In genomic region chr11:78408256-78409240, GRCm38 (mm10) we compare ENCODE assay signal across 16 mouse cellular contexts. TPM values are rescaled to one million over a fixed set of nuclear protein-coding genes. Genes with fewer than 3 reads are reported as not detected.
DNase-seq lines count a peak whose midpoint lies in the region; ATAC-seq and TF ChIP-seq lines count a peak whose summit lies in the region.
"Had no signal": no experiment of that assay in that cellular context is flagged by ENCODE, and none has a peak within 500 bp of the region (broad histone marks: within the 10 kb centered on the region; RNA-seq: fewer than 3 reads in every experiment).

No protein-coding gene starts in this region.

- no peak overlapping the region for H3K27ac ChIP-seq in liver, postnatal 0 days (ENCODE audit: low read depth)
- H3K27ac ChIP-seq in intestine, embryonic 15.5 days = peak overlapping the region; percentile 75
- peak overlapping the region; percentile 75 for H3K27ac ChIP-seq in small intestine, adult 2 months (ENCODE audit: insufficient read depth, low read depth, low read length)
- H3K27ac ChIP-seq in cerebellum, adult 2 months (ENCODE audit: insufficient read depth, low read length) = no peak overlapping the region
- H3K27ac ChIP-seq: embryonic facial prominence, embryonic 15.5 days; heart, embryonic 13.5 days; hindbrain, postnatal 0 days; liver, embryonic 13.5 days; neural tube, embryonic 13.5 days had no signal

- no peaks in the 10 kb centered on the region for H3K27me3 ChIP-seq in liver, postnatal 0 days (ENCODE audit: insufficient read depth, low read length)
- no peaks in the 10 kb centered on the region for H3K27me3 ChIP-seq in intestine, embryonic 15.5 days (replicated peaks)
- no peaks in the 10 kb centered on the region for H3K27me3 ChIP-seq in small intestine, adult 2 months (ENCODE audit: control insufficient read depth, insufficient read depth, low read length)
- H3K27me3 ChIP-seq in cerebellum, adult 2 months (ENCODE audit: control insufficient read depth, insufficient read depth, low read length) = no peaks in the 10 kb centered on the region
- H3K27me3 ChIP-seq: embryonic facial prominence, embryonic 15.5 days had no signal

- DNase-seq in liver, postnatal 0 days = no peak
- no peak for DNase-seq in liver
- peak; percentile 38 for DNase-seq in lung, adult 2 months
- no peak for DNase-seq in ovary, postnatal 36 days (ENCODE audit: low spot score)
- DNase-seq in cerebellum, adult 2 months = no peak
- DNase-seq: adrenal gland, postnatal 14 days; cerebellum, adult 9-11 months; heart, postnatal 4 days; liver, embryonic 13.5 days had no signal

- no peak overlapping the region for H3K4me2 ChIP-seq in liver, postnatal 0 days (ENCODE audit: low read depth, low read length)
- H3K4me2 ChIP-seq in intestine, embryonic 15.5 days (replicated peaks) = no peak overlapping the region
- H3K4me2 ChIP-seq: embryonic facial prominence, embryonic 15.5 days; heart, embryonic 13.5 days; liver, embryonic 13.5 days; neural tube, embryonic 13.5 days had no signal

- H3K9me3 ChIP-seq in liver, postnatal 0 days (ENCODE audit: low read length) = no peaks in the 10 kb centered on the region
- H3K9me3 ChIP-seq in intestine, embryonic 15.5 days = no peaks in the 10 kb centered on the region
- H3K9me3 ChIP-seq: embryonic facial prominence, embryonic 15.5 days; heart, embryonic 13.5 days; liver, embryonic 13.5 days; neural tube, embryonic 13.5 days had no signal

- WGBS in liver, postnatal 0 days (ENCODE audit: insufficient replicate concordance) = 75% methylated on average over 9 of the region's 9 CpGs
- 51% methylated on average over 9 of the region's 9 CpGs for WGBS in intestine, embryonic 15.5 days
- WGBS in lung, adult 2 months = 58% methylated on average over 9 of the region's 9 CpGs
- 48% methylated on average over 9 of the region's 9 CpGs for WGBS in small intestine, adult 2 months
- WGBS in cerebellum, adult 2 months = 89% methylated on average over 9 of the region's 9 CpGs

- no peaks in the 10 kb centered on the region for H3K36me3 ChIP-seq in liver, postnatal 0 days (replicated peaks; ENCODE audit: insufficient read depth, low read length)
- no peaks in the 10 kb centered on the region for H3K36me3 ChIP-seq in intestine, embryonic 15.5 days
- H3K36me3 ChIP-seq in small intestine, adult 2 months (ENCODE audit: control insufficient read depth, insufficient read depth, low read length) = peaks cover 48% of the 10 kb centered on the region
- H3K36me3 ChIP-seq: embryonic facial prominence, embryonic 15.5 days; heart, embryonic 13.5 days; liver, embryonic 13.5 days; neural tube, embryonic 13.5 days had no signal

- no peak for TF ChIP-seq CTCF in liver, postnatal 0 days (IDR thresholded peaks at IDR 0.05; ENCODE audit: low read depth)
- TF ChIP-seq CTCF in lung, adult 2 months (IDR thresholded peaks at IDR 0.05; ENCODE audit: insufficient read depth, low read length) = no peak
- no peak for TF ChIP-seq CTCF in small intestine, adult 2 months (IDR thresholded peaks at IDR 0.05; ENCODE audit: extremely low read depth, insufficient read length, insufficient replicate concordance, low read depth, low read length)
- no peak for TF ChIP-seq CTCF in cerebellum, adult 2 months (IDR thresholded peaks at IDR 0.05; ENCODE audit: borderline replicate concordance, insufficient read depth, low read depth, low read length)

- ATAC-seq in liver, postnatal 0 days = peak; percentile 35; the same call in 1 of the 2 replicates
- ATAC-seq in intestine, embryonic 15.5 days = peak; percentile 79
- ATAC-seq: hindbrain, postnatal 0 days had no signal

- no peak for TF ChIP-seq POLR2A in lung, adult 2 months (IDR thresholded peaks at IDR 0.05; ENCODE audit: borderline replicate concordance, extremely low read depth, low read depth, low read length)
- no peak for TF ChIP-seq POLR2A in small intestine, adult 2 months (IDR thresholded peaks at IDR 0.05; ENCODE audit: low read depth, low read length)
- TF ChIP-seq POLR2A in cerebellum, adult 2 months (IDR thresholded peaks at IDR 0.05; ENCODE audit: borderline replicate concordance, insufficient read depth, low read length) = no peak

- no peak overlapping the region; the same call in 1 of the 2 replicates for H3K9ac ChIP-seq in liver, postnatal 0 days (replicated peaks)
- no peak overlapping the region for H3K9ac ChIP-seq in intestine, embryonic 15.5 days
- H3K9ac ChIP-seq: embryonic facial prominence, embryonic 15.5 days; heart, embryonic 13.5 days; liver, embryonic 13.5 days; neural tube, embryonic 13.5 days had no signal

- H3K4me1 ChIP-seq in liver, postnatal 0 days (ENCODE audit: insufficient read depth) = peaks cover 7% of the 10 kb centered on the region; the same call in 1 of the 2 replicates
- H3K4me1 ChIP-seq in intestine, embryonic 15.5 days (replicated peaks) = 0 out of 2 replicates have a peak, but pooled peaks cover 3% of the 10 kb centered on the region
- no peaks in the 10 kb centered on the region for H3K4me1 ChIP-seq in lung, adult 2 months (ENCODE audit: control insufficient read depth, insufficient read depth, low read length)
- peaks cover 41% of the 10 kb centered on the region for H3K4me1 ChIP-seq in small intestine, adult 2 months (ENCODE audit: control insufficient read depth, insufficient read depth, insufficient read length, low read length)
- peaks cover 13% of the 10 kb centered on the region for H3K4me1 ChIP-seq in cerebellum, adult 2 months (ENCODE audit: control insufficient read depth, insufficient read depth, low read length)
- H3K4me1 ChIP-seq: heart, embryonic 13.5 days; neural tube, embryonic 13.5 days had no signal

- no peak overlapping the region for H3K4me3 ChIP-seq in liver, postnatal 0 days (ENCODE audit: low read depth, low read length)
- no peak overlapping the region for H3K4me3 ChIP-seq in intestine, embryonic 15.5 days (replicated peaks)
- no peak overlapping the region for H3K4me3 ChIP-seq in lung, adult 2 months (replicated peaks; ENCODE audit: extremely low read depth, low read depth, low read length)
- H3K4me3 ChIP-seq in small intestine, adult 2 months (ENCODE audit: low read depth, low read length) = no peak overlapping the region
- no peak overlapping the region for H3K4me3 ChIP-seq in cerebellum, adult 2 months (replicated peaks; ENCODE audit: insufficient read depth, low read depth, low read length)
- H3K4me3 ChIP-seq: embryonic facial prominence, embryonic 15.5 days; heart, embryonic 13.5 days; liver, embryonic 13.5 days; neural tube, embryonic 13.5 days had no signal

- no peak for TF ChIP-seq EP300 in liver, postnatal 0 days (IDR thresholded peaks at IDR 0.05; ENCODE audit: low read depth)

RNA-seq across cellular contexts. Expression of gene Slc13a2, which starts 13.5 kb away (rescaled TPM):
- polyA plus RNA-seq in liver, postnatal 0 days (2015; fragmentation: Nextera tagmentation; extraction: Ambion mirVana) = 0.07 and 0.08 TPM in 2 replicates
- 1.3 and 2.5 TPM in 2 replicates for polyA plus RNA-seq in intestine, embryonic 15.5 days (2015; fragmentation: Nextera tagmentation; extraction: Ambion mirVana)
- polyA plus RNA-seq in lung, adult 2 months (2012; rRNA removed) = 1.5 and 1.9 TPM in 2 replicates
- polyA plus RNA-seq in small intestine, adult 2 months (2012; rRNA removed) = 24.9 and 374 TPM in 2 replicates
- polyA plus RNA-seq in cerebellum, adult 2 months (2012; rRNA removed) = not detected in 2 replicates
- polyA plus RNA-seq: forebrain, embryonic 11.5 days; heart, embryonic 13.5 days; hindbrain, postnatal 0 days; liver, embryonic 13.5 days; neural tube, embryonic 13.5 days had no signal

RNA-seq across cellular contexts. Expression of gene Foxn1, which starts 22.2 kb away (rescaled TPM):
- not detected in 2 replicates for polyA plus RNA-seq in liver, postnatal 0 days (2015; fragmentation: Nextera tagmentation; extraction: Ambion mirVana)
- polyA plus RNA-seq in intestine, embryonic 15.5 days (2015; fragmentation: Nextera tagmentation; extraction: Ambion mirVana) = not detected in 2 replicates
- 0.62 TPM in 1 of 2 replicates, not detected in the other for polyA plus RNA-seq in lung, adult 2 months (2012; rRNA removed)
- polyA plus RNA-seq in small intestine, adult 2 months (2012; rRNA removed) = 0.06 TPM in 1 of 2 replicates, not detected in the other
- polyA plus RNA-seq in cerebellum, adult 2 months (2012; rRNA removed) = not detected in 2 replicates
- polyA plus RNA-seq: forebrain, embryonic 11.5 days; hindbrain, postnatal 0 days; liver, embryonic 13.5 days; neural tube, embryonic 13.5 days had no signal

RNA-seq across cellular contexts. Expression of gene Slc46a1, which starts 56.9 kb away (rescaled TPM):
- 20.5 and 22.3 TPM in 2 replicates for polyA plus RNA-seq in liver, postnatal 0 days (2015; fragmentation: Nextera tagmentation; extraction: Ambion mirVana)
- polyA plus RNA-seq in intestine, embryonic 15.5 days (2015; fragmentation: Nextera tagmentation; extraction: Ambion mirVana) = 12.2 and 13.3 TPM in 2 replicates
- polyA plus RNA-seq in lung, adult 2 months (2012; rRNA removed) = 14.0 and 19.4 TPM in 2 replicates
- 117 and 341 TPM in 2 replicates for polyA plus RNA-seq in small intestine, adult 2 months (2012; rRNA removed)
- polyA plus RNA-seq in cerebellum, adult 2 months (2012; rRNA removed) = 15.2 and 15.4 TPM in 2 replicates

Comparison
In these comparisons a context has a peak if more than half of its experiments do, and no peak if none do; other contexts are left out.
1. H3K27ac ChIP-seq: peak in intestine, embryonic 15.5 days (single experiment) and small intestine, adult 2 months (single experiment); none in liver, postnatal 0 days (single experiment) and cerebellum, adult 2 months (single experiment).